Mouse (Mus musculus) CH12.LX (cell line): ENCODE data around the gene Ccpg1.

Experiments used
- BHLHE40 ChIP-seq: IDR thresholded peaks from 2 replicates; pipeline ENCODE4 v1.6.1; 2011; ENCODE audit warnings: mild to moderate bottlenecking, low read depth, low read length, improper control_type of control experiment
- CTCF ChIP-seq, 2 experiments: IDR thresholded peaks in 1 of 2; conservative IDR thresholded peaks in 1 of 2; 2 replicates each; pipeline ENCODE4 v1.5.1; 2011 to 2012; ENCODE audit warnings: low read depth in 2 of 2, low read length in 2 of 2, improper control_type of control experiment in 1 of 2, inconsistent platforms in 1 of 2, mild to moderate bottlenecking in 1 of 2, moderate library complexity in 1 of 2
- EP300 ChIP-seq: IDR thresholded peaks from 2 replicates; pipeline ENCODE4 v1.6.1; 2011; ENCODE audit warnings: low read length, improper control_type of control experiment
- ETS1 ChIP-seq: conservative IDR thresholded peaks from 2 replicates; pipeline ENCODE4 v1.6.1; 2012; ENCODE audit warnings: low read depth, mild to moderate bottlenecking, inconsistent platforms, low read length, improper control_type of control experiment, moderate library complexity
- MXI1 ChIP-seq: IDR thresholded peaks from 2 replicates; pipeline ENCODE4 v1.6.1; 2011; ENCODE audit warnings: mild to moderate bottlenecking, low read depth, low read length, improper control_type of control experiment
- MYC ChIP-seq: IDR thresholded peaks from 2 replicates; pipeline ENCODE4 v1.6.1; 2011; ENCODE audit warnings: low read depth, mild to moderate bottlenecking, improper control_type of control experiment, low read length
- POLR2A ChIP-seq: IDR thresholded peaks from 2 replicates; pipeline ENCODE4 v1.6.1; 2011; ENCODE audit warnings: low read depth, mild to moderate bottlenecking, improper control_type of control experiment, low read length
- TCF12 ChIP-seq: IDR thresholded peaks from 2 replicates; pipeline ENCODE4 v1.6.1; 2014; ENCODE audit warnings: low read depth, mild to moderate bottlenecking, inconsistent platforms, low read length, improper control_type of control experiment
- USF2 ChIP-seq: conservative IDR thresholded peaks from 2 replicates; pipeline ENCODE4 v1.6.1; 2011; ENCODE audit warnings: low read depth, low read length, improper control_type of control experiment

DNA sequence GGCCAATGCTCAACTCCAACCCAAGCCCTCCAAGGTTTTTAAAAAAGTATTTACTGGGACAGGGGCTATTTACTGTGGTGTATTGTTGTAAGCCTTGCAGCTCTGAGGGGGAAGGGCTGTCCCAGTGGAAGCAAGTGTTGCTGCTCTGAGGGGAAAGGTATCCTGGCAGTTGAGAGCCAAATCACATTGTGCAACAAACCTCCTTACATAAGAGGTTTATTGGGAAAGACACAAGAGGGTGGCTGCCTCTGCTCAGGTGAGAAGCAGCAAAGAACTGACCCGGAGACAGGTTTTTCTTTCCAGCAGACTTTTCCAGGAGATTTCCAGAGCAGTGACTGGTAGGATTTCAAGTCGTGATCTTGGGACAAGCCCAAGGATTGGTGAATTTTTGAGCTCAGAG lies 48.9 kb upstream of the Ccpg1 start:
- no peak for TF ChIP-seq ETS1
- TF ChIP-seq USF2: no peak
- no peak for TF ChIP-seq MXI1
- no peak for TF ChIP-seq POLR2A
- no peak for TF ChIP-seq TCF12
- no peak for TF ChIP-seq BHLHE40
- TF ChIP-seq CTCF (conservative IDR thresholded peaks at IDR 0.05 in 1 of 2, IDR thresholded peaks at IDR 0.05 in 1 of 2; ENCODE audit: low read depth in 2 of 2, low read length in 2 of 2): no peak
- no peak for TF ChIP-seq MYC
- no peak for TF ChIP-seq EP300
